ENCODE assay signal across 7 mouse cellular contexts in the genomic region with DNA sequence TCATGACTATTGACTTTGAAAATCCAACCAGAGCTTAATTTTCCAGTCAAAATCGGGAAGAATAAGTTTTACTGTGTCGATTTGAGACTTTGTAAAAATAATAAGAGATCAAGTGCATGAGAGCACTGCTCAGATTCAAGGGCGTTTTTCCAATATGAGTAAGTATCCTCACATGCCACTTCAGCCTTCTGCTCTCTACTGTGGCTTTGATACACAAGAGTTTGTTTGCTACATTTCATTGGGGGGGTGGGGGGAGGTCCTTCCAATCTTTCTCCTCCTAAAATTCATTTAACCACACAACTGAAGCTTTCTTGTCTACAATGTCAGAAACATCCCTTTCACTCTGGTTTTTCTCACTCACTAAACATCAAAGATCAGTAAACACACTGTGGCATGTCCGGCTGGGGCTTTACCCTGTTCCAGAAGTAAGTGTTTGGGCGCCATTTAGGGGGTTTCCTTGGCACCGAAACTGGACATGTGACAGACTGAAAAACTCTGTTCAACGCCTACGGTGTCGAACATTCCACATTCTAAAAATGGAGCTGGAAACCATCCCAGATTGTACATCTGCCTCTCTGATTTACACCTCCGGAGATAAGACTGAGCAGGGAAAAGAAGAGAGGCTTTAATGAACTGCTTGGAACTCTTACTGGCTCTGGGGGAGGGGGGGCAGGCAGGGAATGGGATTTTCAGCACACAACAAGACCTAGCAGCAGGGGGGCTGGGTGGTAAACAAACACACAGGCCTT.
A peak's percentile ranks its signal among the peaks of the same experiment; 100 is the strongest.
DNase-seq lines count a peak whose midpoint lies in the region; ATAC-seq and TF ChIP-seq lines count a peak whose summit lies in the region.

No protein-coding gene starts in this region.

- H3K9ac ChIP-seq in lung, embryonic 16.5 days (ENCODE audit: low read length), result no peak overlapping the region
- H3K9ac ChIP-seq in neural tube, embryonic 15.5 days (replicated peaks), result no peak overlapping the region

- no peak overlapping the region for H3K4me3 ChIP-seq in lung, embryonic 16.5 days (ENCODE audit: low read length)
- no peak overlapping the region for H3K4me3 ChIP-seq in lung, adult 2 months (replicated peaks; ENCODE audit: extremely low read depth, low read depth, low read length)
- H3K4me3 ChIP-seq in neural tube, embryonic 15.5 days (replicated peaks), result no peak overlapping the region

- H3K36me3 ChIP-seq in lung, embryonic 16.5 days (ENCODE audit: control insufficient read depth, insufficient read depth, low read length), result no peaks in the 10 kb centered on the region
- no peaks in the 10 kb centered on the region for H3K36me3 ChIP-seq in neural tube, embryonic 15.5 days

- intact Hi-C loops in gastrocnemius, postnatal 14 days (cut with DNase I; ENCODE audit: low total_unique reads), result no loop called here

- no peaks in the 10 kb centered on the region for H3K27me3 ChIP-seq in lung, embryonic 16.5 days (ENCODE audit: control insufficient read depth, insufficient read depth, low read depth, low read length)
- H3K27me3 ChIP-seq in neural tube, embryonic 15.5 days (replicated peaks), result no peaks in the 10 kb centered on the region

- H3K4me1 ChIP-seq in lung, embryonic 16.5 days (replicated peaks; ENCODE audit: control insufficient read depth, insufficient read depth, low read length), result no peaks in the 10 kb centered on the region
- no peaks in the 10 kb centered on the region for H3K4me1 ChIP-seq in lung, adult 2 months (ENCODE audit: control insufficient read depth, insufficient read depth, low read length)
- 0 out of 2 replicates have a peak, but pooled peaks cover 3% of the 10 kb centered on the region for H3K4me1 ChIP-seq in neural tube, embryonic 15.5 days

- ATAC-seq in lung, embryonic 16.5 days (ENCODE audit: low read depth), result peak; percentile 83
- peak; percentile 63; the same call in 1 of the 2 replicates for ATAC-seq in neural tube, embryonic 15.5 days (ENCODE audit: low FRiP score)

- 28% methylated on average over 10 of the region's 10 CpGs for WGBS in lung, embryonic 16.5 days
- 34% methylated on average over 10 of the region's 10 CpGs for WGBS in lung, adult 2 months
- WGBS in neural tube, embryonic 15.5 days, result 53% methylated on average over 10 of the region's 10 CpGs

- H3K9me3 ChIP-seq in lung, embryonic 16.5 days (ENCODE audit: control insufficient read depth, low read length), result no peaks in the 10 kb centered on the region
- no peaks in the 10 kb centered on the region for H3K9me3 ChIP-seq in neural tube, embryonic 15.5 days (replicated peaks)

- H3K4me2 ChIP-seq in lung, embryonic 16.5 days (ENCODE audit: low read depth, low read length), result no peak overlapping the region
- no peak overlapping the region for H3K4me2 ChIP-seq in neural tube, embryonic 15.5 days

- no peak for TF ChIP-seq CTCF in lung, adult 2 months (IDR thresholded peaks at IDR 0.05; ENCODE audit: insufficient read depth, low read length)

- TF ChIP-seq POLR2A in lung, adult 2 months (IDR thresholded peaks at IDR 0.05; ENCODE audit: borderline replicate concordance, extremely low read depth, low read depth, low read length), result no peak

- no peak overlapping the region for H3K27ac ChIP-seq in lung, embryonic 16.5 days (ENCODE audit: low read length)
- H3K27ac ChIP-seq in neural tube, embryonic 15.5 days (replicated peaks), result no peak overlapping the region

- no peak for DNase-seq in lung, adult 2 months
- peak; percentile 35 to 69 for DNase-seq in cerebellum, postnatal 25 days
- DNase-seq in heart, postnatal 4 days, result peak; percentile 37
- DNase-seq in spleen, postnatal 10 days (ENCODE audit: low spot score in 2 of 2), result no peak
- DNase-seq in gastrocnemius, postnatal 14 days, result no peak

Comparison
In these comparisons a context has a peak if more than half of its experiments do, and no peak if none do; other contexts are left out.
1. DNase-seq: peak in cerebellum, postnatal 25 days (2 of 2) and heart, postnatal 4 days (single experiment); none in lung, adult 2 months (single experiment), spleen, postnatal 10 days (0 of 2) and gastrocnemius, postnatal 14 days (single experiment).